Mouse (Mus musculus) kidney, postnatal 36 days (tissue): Measurements from ENCODE around the gene Tex21.
A peak's percentile ranks its signal among the peaks of the same experiment; 100 is the strongest.
"Not testable (repeated sequence)": the region's sequence is repeated elsewhere in the genome, so short reads cannot be mapped to it uniquely, and the experiment has no call there.

Experiments used
- DNase-seq, 2 experiments: peaks; one replicate each; pipeline ENCODE4 v3.0.0; 2021 to 2022; ENCODE audit warnings: mixed read lengths in 2 of 2

Tex21 gene

DNA sequence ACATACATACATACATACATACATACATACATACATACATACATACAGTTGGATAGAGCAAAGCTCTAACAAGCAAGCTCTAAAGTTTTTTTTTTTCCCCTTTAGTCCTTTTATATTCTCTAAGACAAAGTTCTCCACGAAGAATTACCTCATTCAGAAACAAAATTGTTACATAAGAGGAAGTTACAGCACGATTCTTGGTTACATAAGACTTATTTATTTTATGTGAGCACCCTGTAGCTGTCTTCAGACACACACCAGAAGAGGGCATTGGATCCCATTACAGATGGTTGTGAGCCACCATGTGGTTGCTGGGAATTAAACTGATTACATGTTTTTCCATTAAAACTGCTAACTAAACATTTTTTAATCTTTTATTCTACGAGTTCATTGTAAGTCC lies 52.0 kb downstream of the Tex21 start:
- DNase-seq: no peak

DNA sequence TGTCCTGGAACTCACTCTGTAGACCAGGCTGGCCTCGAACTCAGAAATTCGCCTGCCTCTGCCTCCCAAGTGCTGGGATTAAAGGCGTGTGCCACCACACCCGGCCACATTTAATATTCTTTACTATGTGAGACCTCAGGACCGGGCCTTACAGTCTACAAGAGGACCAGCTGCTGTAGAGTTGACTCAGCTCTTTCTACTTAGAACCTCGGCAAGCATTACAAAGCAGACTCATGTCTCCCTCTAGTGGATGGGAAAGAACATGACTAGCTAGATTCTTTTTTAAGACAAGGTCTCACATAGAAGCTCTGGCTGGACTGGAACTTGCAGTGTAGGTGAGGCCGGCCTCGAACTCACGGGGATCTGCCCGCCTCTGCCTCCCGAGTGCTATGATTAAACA lies 55.6 kb downstream of the Tex21 start:
- peak; percentile 21 to 62 for DNase-seq

DNA sequence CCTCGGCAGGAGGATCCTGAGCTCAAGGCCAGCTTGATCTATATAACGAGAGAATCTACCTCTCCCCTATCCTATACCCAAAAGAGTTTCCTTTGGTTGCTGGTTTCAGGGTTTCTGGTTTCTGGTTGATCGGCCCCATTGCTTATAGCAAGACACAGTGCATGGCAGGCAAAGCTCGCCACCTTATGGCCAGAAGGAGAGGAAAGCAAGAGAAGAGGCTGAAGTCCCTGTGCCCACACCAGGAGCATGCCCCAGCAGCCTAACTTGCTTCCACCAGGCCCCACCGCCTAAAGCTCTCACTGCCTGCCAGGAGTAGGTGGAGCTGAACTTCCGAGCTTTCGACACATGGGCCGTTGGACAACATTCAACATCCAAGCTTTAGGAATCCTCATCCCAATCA lies 58.7 kb downstream of the Tex21 start:
- peak; percentile 39 to 66 for DNase-seq

DNA sequence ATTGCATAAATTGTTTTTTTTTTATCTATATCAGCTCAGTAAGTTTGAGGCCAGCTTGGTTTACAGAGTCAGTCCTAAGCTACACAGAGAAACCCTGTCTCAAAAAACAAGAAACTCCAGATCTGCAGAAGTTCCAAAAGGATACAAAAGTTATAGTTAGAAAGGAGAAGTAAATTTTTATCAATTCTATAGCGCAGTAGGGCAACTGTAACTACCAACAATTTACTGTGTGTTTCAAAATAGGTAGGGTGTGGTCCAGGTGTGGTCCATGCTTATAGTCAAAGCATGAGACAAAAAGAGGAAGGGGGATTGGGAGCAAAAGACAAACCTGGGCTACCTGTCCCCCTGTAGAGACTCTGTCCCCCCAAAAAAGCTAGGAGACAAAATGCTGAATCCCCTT lies 60.1 kb downstream of the Tex21 start:
- DNase-seq: no peak

DNA sequence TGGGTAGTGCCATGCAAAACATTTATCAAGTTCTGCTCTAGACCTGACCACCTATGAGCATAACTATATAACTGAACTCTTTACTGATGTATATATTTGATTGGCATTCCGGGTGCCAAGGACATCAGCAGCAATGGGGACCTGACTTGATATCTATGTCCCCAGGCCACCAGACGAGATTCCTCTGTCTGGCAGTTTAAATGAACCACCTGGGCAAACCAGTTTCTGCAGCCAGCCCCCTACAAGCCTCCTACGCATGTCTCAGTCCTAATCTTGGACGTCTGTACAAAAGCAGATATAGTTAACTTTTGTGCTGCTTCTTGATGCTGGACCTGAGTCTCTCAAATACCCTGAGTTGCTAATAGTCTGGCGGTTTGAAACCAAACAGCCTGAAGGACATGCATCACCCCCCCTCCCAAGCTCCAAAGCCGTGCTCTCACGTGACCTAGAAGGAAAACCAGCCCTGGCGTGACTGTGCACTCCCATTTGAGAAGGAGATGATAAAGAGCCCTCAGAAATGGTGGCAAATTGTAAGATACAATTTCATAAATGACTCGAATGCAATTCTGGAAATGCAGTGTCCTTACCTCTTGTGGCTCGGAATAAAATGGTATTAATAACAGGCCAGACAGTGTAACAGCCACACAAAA lies 61.3 kb downstream of the Tex21 start:
- no peak for DNase-seq

DNA sequence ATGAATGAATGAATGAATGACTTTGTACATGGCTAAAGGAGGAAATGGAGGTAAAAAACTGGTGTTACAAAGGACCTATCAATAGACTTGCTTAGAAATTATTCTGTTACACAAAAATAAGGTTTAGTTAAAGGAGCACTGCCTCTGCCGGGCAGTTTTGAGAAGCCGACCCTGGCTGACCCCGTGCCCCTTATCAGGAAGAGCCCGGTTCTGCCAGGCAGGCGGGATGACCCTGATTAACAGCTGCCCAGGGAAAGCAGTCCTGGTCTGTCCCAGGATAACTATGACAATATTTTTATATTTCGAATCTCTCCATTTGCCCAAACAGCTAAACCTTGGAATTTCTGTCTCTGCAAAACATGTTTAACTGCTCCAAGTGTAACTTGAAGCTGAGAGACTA lies 62.3 kb downstream of the Tex21 start:
- DNase-seq: no peak

DNA sequence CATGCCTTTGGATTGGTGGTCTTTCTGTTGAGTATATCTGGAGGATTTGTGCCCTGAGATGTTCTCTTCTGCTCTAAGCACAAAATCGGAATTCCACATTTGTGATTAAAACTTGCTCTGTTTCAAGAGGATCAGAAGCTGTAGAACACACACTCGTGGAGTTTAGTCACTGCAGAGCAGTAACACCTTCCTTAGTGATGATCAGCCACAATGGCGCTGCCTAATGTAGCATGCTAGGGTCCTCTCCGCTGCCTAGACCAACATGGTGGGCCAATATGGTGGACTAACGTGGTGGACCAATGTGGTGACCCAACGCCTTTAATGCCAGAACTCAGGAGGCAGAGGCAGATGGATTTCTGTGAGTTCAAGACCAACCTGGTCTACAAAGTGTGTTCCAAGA lies 63.7 kb downstream of the Tex21 start:
- no peak for DNase-seq

DNA sequence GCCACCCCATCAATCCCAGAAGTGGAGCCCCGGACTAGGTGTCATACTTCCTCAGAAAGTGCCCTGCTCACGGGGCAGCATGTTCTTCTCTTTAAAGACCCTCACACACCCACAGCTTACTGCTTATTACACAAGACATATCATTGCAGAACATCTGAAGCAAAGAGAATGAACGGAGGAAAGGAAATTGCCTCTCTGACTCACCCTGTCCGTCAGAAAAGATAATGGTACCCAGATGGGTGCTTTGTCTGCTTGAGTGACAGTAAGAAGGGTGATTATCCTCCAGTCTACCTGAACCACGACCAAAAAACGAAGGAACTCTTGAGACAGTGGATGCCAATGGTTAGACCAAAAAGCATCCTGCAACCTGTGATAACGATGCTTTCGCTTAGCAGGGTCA lies 65.1 kb downstream of the Tex21 start:
- DNase-seq: no peak

DNA sequence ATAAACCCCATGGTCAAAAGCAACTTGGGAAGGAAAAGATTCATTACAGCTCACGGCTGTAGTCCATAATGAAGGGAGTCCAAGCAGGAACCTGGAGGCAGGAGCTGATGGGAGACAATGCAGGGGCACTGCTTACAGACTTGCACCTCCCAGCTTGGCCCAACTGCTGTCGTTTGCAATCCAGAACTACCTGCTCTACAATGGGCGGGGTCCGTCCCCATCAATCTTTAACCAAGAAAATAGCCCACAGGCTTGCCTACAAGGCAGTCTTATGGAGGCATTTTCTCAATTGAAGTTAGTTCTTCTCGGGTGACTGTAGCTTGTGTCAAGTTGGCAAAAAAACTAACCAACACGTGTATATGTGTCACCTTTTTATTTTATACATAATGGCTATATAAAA lies 66.1 kb downstream of the Tex21 start:
- DNase-seq: peak; percentile 13 to 32

DNA sequence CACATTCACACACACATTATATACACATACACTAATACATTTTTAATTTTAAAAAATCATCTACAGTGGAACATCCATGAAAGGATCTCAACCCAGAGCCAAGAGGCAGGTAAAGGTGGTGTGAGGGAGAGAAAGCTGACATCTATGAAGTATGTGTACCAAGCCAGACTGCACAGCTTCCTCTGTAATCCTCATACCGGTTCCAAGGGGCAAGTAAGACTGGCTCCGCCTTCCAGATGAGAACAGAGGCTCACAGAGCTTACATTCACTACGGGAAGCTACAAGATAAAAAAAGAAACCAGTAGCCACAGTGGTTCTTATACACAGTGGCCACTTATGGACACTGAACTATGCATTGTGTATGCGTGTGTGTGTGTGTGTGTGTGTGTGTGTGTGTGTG lies 67.0 kb downstream of the Tex21 start:
- no peak for DNase-seq

DNA sequence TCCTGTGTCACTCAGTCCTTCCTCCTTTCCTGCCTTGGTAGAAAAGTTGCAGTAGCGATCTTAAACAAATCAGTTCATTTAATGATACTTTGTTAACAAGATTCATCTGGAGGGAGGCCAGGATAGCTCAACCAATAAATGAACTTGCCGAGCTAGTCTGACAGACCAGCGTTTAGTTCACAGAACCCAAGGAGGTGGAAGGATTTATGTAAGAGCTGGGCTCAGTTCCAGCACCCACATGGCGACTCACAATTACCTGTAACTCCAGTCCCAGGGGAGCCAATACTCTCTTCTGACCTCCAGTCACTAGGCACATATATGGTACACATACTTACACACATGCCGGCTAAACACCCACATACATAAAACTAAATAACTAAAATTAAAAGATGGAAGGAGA lies 67.5 kb downstream of the Tex21 start:
- DNase-seq: peak; percentile 65 to 74

DNA sequence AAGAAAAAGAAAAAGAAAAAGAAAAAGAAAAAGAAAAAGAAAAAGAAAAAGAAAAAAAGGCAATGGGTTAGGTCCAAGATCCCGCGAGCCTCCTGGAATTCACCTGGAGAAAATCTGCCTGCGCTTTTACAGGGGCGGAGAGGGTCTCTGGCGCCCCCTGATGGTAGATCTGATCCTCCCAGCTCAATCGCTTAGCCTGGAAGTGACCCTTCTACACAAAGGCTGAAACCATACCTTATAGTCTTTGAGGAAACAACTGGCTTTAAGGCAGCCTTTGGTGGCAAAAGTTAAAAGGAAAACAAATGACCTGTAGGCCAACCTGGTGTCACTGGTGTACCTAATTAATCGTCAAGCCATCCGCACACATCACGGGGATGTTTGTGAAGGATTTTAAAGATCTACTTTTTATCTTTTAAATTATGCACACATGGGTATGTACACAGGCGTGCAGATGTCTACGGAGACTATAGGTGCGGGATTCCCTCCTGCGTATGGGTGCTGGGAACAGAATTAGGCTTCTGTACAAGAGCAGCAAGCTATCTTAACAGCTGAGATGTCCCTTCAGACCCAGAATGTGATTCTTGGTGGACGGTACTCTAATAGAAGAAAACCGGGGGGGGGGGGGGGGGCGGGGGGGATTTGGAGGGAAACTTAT lies 68.6 kb downstream of the Tex21 start:
- DNase-seq: peak; percentile 61 to 86

DNA sequence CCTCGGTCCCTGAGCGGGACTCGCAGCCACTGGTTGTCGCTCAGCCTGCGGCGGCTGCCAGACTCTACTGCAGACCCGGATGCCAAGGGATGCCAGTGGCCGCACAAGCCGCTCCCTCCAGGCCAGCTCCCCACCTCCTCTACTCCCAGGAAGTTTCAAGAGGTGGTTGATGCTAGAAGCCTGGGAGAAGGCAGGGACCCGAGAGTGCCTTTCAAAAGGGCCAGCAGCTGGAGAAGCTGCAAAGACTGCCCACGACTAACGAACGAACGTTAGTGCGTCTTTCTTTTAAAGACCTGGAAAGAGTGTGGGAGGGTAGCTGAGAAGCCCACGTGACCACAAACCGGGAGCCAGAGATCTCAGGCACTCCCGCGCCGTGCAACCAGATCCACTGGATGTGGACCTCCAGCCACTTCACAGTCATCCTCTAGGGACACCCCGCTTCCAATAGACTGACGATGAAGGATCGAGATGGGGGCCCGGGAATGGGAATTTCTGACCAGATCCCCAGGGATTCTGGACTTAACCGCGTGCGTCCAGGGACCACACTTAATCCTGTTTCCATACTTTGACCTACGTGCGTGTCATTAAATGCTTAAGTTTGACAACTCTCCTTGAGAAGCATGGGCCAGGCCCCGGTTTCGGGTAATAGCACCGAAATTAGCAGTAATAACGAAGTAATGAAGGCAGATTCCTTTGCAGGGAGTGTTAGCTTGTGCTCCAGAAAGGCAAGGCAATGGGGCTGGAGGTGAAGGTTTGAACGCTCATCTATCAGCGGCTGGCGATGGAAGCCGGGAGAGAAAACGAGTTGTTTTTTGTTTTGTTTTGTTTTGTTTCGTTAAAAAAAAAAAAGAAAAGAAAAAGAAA lies 69.3 kb downstream of the Tex21 start, which contains the start of gene Esr2:
Gene Esr2, minus strand, starts transcription at position 260 of the 864 bp plus-strand sequence.
- DNase-seq: peak; percentile 21 to 34

DNA sequence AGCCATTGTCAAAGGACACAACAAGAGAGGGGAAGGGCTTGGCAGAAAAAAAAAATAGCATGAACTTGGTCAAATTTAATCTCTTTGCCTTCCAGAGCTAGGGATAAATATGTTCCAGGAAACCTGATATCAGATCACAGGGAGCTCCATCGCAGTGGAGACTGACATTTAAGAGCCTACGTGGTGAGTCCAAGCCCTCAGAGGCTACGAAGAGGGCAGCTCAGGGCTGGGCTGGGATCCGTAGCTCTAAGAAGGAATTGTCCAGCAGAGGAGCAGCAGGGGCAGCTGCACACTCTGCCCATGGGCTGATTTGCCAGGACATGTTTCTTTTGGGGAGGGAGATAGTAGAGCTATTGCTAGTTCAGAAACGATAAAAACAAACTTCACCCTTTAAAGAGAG lies 80.9 kb downstream of the Tex21 start:
- DNase-seq: no peak

DNA sequence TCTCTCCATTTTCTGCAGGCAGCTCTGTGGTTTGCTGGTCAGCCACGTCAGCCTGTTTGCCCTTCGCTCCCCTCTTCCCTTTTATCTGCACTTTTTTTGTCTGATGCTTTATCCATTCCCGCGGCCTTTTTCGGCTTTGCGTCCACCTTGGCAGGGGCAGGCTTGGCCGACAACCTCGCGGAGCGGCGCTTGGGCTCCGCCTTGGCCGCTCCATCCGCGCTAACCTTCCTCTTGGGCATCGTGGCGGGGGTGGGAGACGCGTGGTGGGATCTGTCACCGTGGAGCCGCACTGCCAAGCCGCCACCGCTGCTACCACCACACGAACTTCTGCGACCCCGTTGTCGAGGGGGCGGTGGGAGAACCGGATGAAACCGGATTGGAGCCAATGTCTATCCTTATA lies 94.2 kb downstream of the Tex21 start:
- not testable (repeated sequence) for DNase-seq
